Mouse (Mus musculus) myocyte (in vitro differentiated cells): ENCODE measurements around the gene Dnmt3a. TPM values are rescaled to one million over a fixed set of nuclear protein-coding genes. Genes with fewer than 3 reads are reported as not detected.

Experiments used
- H3K27me3 ChIP-seq: one replicate; pipeline ENCODE4 v1.6.1; 2011; ENCODE audit not compliant: control insufficient read depth, insufficient read depth, insufficient read length
- H3K36me3 ChIP-seq: one replicate; pipeline ENCODE4 v1.6.1; 2011; ENCODE audit not compliant: control insufficient read depth, insufficient read depth
- H3K4me2 ChIP-seq: one replicate; pipeline ENCODE4 v1.6.1; 2011; ENCODE audit warnings: low read depth, control low read depth
- H3K4me3 ChIP-seq: one replicate; pipeline ENCODE4 v1.5.1; 2011; ENCODE audit warnings: mild to moderate bottlenecking, control low read depth, moderate library complexity
- H3K79me2 ChIP-seq: one replicate; pipeline ENCODE4 v1.6.1; 2011; ENCODE audit not compliant: control insufficient read depth, insufficient read depth
- H3ac ChIP-seq: one replicate; pipeline ENCODE4 v1.6.1; 2011; ENCODE audit not compliant: control insufficient read depth, insufficient read length
- CEBPB ChIP-seq: IDR thresholded peaks from 2 replicates; pipeline ENCODE4 v1.6.1; 2011; ENCODE audit warnings: mild to moderate bottlenecking, moderate library complexity; ENCODE audit not compliant: poor library complexity, insufficient read depth, severe bottlenecking
- E2F4 ChIP-seq: IDR thresholded peaks from one replicate; pipeline ENCODE4 v1.6.1; 2011; ENCODE audit warnings: mild to moderate bottlenecking, control low read depth, moderate library complexity; ENCODE audit not compliant: insufficient read depth
- MAX ChIP-seq: IDR thresholded peaks from one replicate; pipeline ENCODE4 v1.6.1; 2011; ENCODE audit warnings: low read depth, mild to moderate bottlenecking, control low read depth
- MYOD1 ChIP-seq, 3 experiments: IDR thresholded peaks; one replicate each; pipeline ENCODE4 v1.6.1; 2011; ENCODE audit warnings: control low read depth in 2 of 3, low read depth in 2 of 3, mild to moderate bottlenecking in 2 of 3, moderate library complexity in 1 of 3; ENCODE audit not compliant: insufficient read length in 2 of 3, control insufficient read depth in 1 of 3
- MYOG ChIP-seq, 3 experiments: IDR thresholded peaks; one replicate each; pipeline ENCODE4 v1.6.1; 2011; ENCODE audit warnings: control low read depth in 2 of 3, low read depth in 2 of 3, mild to moderate bottlenecking in 2 of 3; ENCODE audit not compliant: insufficient read length in 2 of 3, control insufficient read depth in 1 of 3, insufficient read depth in 1 of 3
- POLR2A ChIP-seq: IDR thresholded peaks from one replicate; pipeline ENCODE4 v1.6.1; 2011; ENCODE audit warnings: low read depth, mild to moderate bottlenecking, control low read depth, moderate library complexity; ENCODE audit not compliant: insufficient read length
- POLR2AphosphoS2 ChIP-seq: IDR thresholded peaks from one replicate; pipeline ENCODE4 v1.6.1; 2011; ENCODE audit warnings: low read depth, control low read depth; ENCODE audit not compliant: insufficient read length
- REST ChIP-seq: IDR thresholded peaks from one replicate; pipeline ENCODE4 v1.6.1; 2011; ENCODE audit warnings: mild to moderate bottlenecking, control low read depth, moderate library complexity; ENCODE audit not compliant: insufficient read depth, insufficient read length
- SRF ChIP-seq: IDR thresholded peaks from one replicate; pipeline ENCODE4 v1.6.1; 2011; ENCODE audit warnings: low read depth; ENCODE audit not compliant: control insufficient read depth, insufficient read length
- TCF12 ChIP-seq: IDR thresholded peaks from one replicate; pipeline ENCODE4 v1.6.1; 2011; ENCODE audit warnings: mild to moderate bottlenecking, control low read depth; ENCODE audit not compliant: poor library complexity, insufficient read depth, severe bottlenecking
- TCF3 ChIP-seq: IDR thresholded peaks from one replicate; pipeline ENCODE4 v1.6.1; 2011; ENCODE audit warnings: low read depth, control low read depth; ENCODE audit not compliant: insufficient read length
- USF1 ChIP-seq: IDR thresholded peaks from one replicate; pipeline ENCODE4 v1.6.1; 2011; ENCODE audit warnings: low read depth, mild to moderate bottlenecking, control low read depth, moderate library complexity
- polyA plus RNA-seq: library from polyadenylated mRNA; unstranded; fragments of >200 nt; fragmentation: generic; extraction: Trizol; gene quantifications from one replicate; pipeline ENCODE4 v1.2.1, GENCODE M21; 2012; ENCODE audit warnings: missing spikeins

The Dnmt3a gene
- polyA plus RNA-seq, 1 experiment = 4.6 TPM

GRCm38 (mm10) chr12:3850731-3851130, 44.9 kb downstream of the Dnmt3a start:
- no peaks in the 10 kb centered on the region for H3K36me3 ChIP-seq
- no peak overlapping the region for H3ac ChIP-seq

GRCm38 (mm10) chr12:3851179-3851578, 45.4 kb downstream of the Dnmt3a start:
- TF ChIP-seq MAX (no peak), TCF3 (no peak), USF1 (no peak), TCF12 (no peak), MYOD1 (IDR thresholded peaks at IDR 0.05; ENCODE audit: control insufficient read depth in 1 of 3, insufficient read length in 2 of 3, low read depth in 2 of 3) (no peak), POLR2A (no peak), E2F4 (no peak)
- H3K4me3 ChIP-seq = no peak overlapping the region
- H3ac ChIP-seq = no peak overlapping the region
- no peaks in the 10 kb centered on the region for H3K79me2 ChIP-seq
- no peak overlapping the region for H3K4me2 ChIP-seq
- no peaks in the 10 kb centered on the region for H3K27me3 ChIP-seq
- no peaks in the 10 kb centered on the region for H3K36me3 ChIP-seq

More at GRCm38 (mm10) chr12:3850731-3851130, 44.9 kb downstream of the Dnmt3a start:
- no peak overlapping the region for H3K4me3 ChIP-seq
- H3K79me2 ChIP-seq = no peaks in the 10 kb centered on the region
- H3K27me3 ChIP-seq = no peaks in the 10 kb centered on the region
- no peak for TF ChIP-seq E2F4
- TF ChIP-seq TCF3 = no peak
- TF ChIP-seq TCF12 = no peak
- TF ChIP-seq CEBPB = no peak
- no peak for TF ChIP-seq SRF
- no peak overlapping the region for H3K4me2 ChIP-seq

GRCm38 (mm10) chr12:3852521-3852920, 46.7 kb downstream of the Dnmt3a start:
- Histone ChIP-seq H3K4me3 (no peak overlapping the region), H3K4me2 (no peak overlapping the region), H3ac (no peak overlapping the region), H3K36me3 (no peaks in the 10 kb centered on the region), H3K79me2 (no peaks in the 10 kb centered on the region), H3K27me3 (no peaks in the 10 kb centered on the region)
- TF ChIP-seq POLR2A (no peak), TCF12 (no peak), SRF (no peak), USF1 (no peak), MAX (no peak), POLR2AphosphoS2 (no peak), TCF3 (no peak), MYOD1 (IDR thresholded peaks at IDR 0.05; ENCODE audit: control insufficient read depth in 1 of 3, insufficient read length in 2 of 3, low read depth in 2 of 3) (no peak), REST (no peak), E2F4 (no peak)

- Histone ChIP-seq H3K4me3 (no peak overlapping the region), H3ac (no peak overlapping the region), H3K79me2 (no peaks in the 10 kb centered on the region), H3K36me3 (no peaks in the 10 kb centered on the region), H3K4me2 (no peak overlapping the region), H3K27me3 (no peaks in the 10 kb centered on the region)
- TF ChIP-seq CEBPB = no peak
Measured at GRCm38 (mm10) chr12:3854419-3854818, 48.6 kb downstream of the Dnmt3a start.

- no peak overlapping the region for H3K4me3 ChIP-seq
- no peaks in the 10 kb centered on the region for H3K79me2 ChIP-seq
- no peaks in the 10 kb centered on the region for H3K36me3 ChIP-seq
- TF ChIP-seq MYOD1 (IDR thresholded peaks at IDR 0.05; ENCODE audit: control insufficient read depth in 1 of 3, insufficient read length in 2 of 3, low read depth in 2 of 3) = peak in 2 of 3 experiments; percentile 39 to 59
- TF ChIP-seq TCF12 = no peak
- peak in 2 of 3 experiments; percentile 12 to 58 for TF ChIP-seq MYOG (IDR thresholded peaks at IDR 0.05; ENCODE audit: control insufficient read depth in 1 of 3, insufficient read depth in 1 of 3, insufficient read length in 2 of 3, low read depth in 2 of 3)
- H3K27me3 ChIP-seq = no peaks in the 10 kb centered on the region
- no peak overlapping the region for H3ac ChIP-seq
- H3K4me2 ChIP-seq = peak overlapping the region; percentile 66
Measured at GRCm38 (mm10) chr12:3855762-3856501, 50.1 kb downstream of the Dnmt3a start.
